Mouse (Mus musculus): ENCODE measurements around the gene Ezr. TPM values are rescaled to one million over a fixed set of nuclear protein-coding genes. Genes with fewer than 3 reads are reported as not detected.

The Ezr gene
- polyA plus RNA-seq, 1 experiment, result 152 TPM

DNA sequence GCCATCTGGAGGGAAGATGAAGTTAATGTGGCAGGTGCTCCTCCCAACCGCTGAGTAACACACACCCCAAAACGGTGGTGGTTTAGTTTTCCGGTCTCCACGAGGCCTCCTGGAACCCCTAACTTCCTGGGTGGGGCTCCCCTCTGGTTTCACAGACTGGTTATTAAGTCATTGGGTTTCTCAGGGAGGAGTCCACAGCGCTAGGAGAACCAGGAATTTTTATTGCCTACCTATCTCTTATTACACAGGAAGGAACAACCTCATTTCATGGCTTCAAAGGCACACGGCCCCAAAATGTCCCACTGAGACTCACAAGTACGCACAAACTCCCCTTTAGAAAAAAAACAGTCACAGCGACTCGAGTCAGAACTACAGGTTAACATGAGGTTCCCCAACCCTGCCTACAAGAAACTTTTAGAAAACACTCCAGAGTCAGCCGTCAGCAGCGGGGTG is 38.8 kb downstream of the Ezr start:
- DNase-seq, result no peak
- Histone ChIP-seq H3K4me1 (ENCODE audit: control insufficient read depth, insufficient read depth, low read length) (peaks cover 48% of the 10 kb centered on the region), H3K27me3 (replicated peaks; ENCODE audit: control insufficient read depth, insufficient read depth, low read length) (no peaks in the 10 kb centered on the region)

DNA sequence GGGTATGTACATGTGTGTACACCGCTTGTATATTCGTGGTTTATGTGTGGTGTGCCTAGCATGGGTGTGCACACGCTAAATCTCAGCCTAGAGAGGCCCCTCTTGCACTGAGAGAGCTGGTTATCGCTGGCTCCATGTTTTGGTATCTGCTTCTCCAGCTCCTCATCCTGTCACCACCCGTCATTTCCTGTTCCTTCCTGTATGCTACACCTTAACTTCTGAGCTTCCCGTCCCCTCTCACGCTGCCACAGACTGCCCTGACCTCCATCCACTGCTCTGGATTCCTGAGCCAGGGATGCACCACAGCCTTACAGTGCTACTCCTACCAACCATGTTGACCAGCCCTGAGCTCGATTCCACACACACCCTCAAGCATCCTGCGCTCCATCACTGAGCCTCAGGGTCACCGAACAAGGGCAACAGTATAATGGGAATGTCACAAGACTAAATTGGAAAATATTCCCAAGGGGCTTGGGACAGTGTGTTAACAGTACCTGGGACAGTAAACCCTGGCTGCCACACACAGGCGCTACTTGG is 39.5 kb downstream of the Ezr start:
- Histone ChIP-seq H3K4me1 (ENCODE audit: control insufficient read depth, insufficient read depth, low read length) (peaks cover 41% of the 10 kb centered on the region), H3K27ac (ENCODE audit: insufficient read depth, low read depth, low read length) (no peak overlapping the region), H3K36me3 (ENCODE audit: control insufficient read depth, insufficient read depth, low read length) (peaks cover 19% of the 10 kb centered on the region), H3K27me3 (replicated peaks; ENCODE audit: control insufficient read depth, insufficient read depth, low read length) (no peaks in the 10 kb centered on the region), H3K4me3 (ENCODE audit: insufficient read depth, low read depth, low read length) (no peak overlapping the region)
- TF ChIP-seq CTCF (conservative IDR thresholded peaks at IDR 0.05; ENCODE audit: insufficient read depth, insufficient read length, low read depth, low read length) (no peak), POLR2A (IDR thresholded peaks at IDR 0.05; ENCODE audit: low read depth, low read length) (no peak)
- no peak for DNase-seq
- 64% methylated on average over 11 of the region's 11 CpGs for WGBS

More for the DNA sequence above, 38.8 kb downstream of the Ezr start:
- Histone ChIP-seq H3K36me3 (ENCODE audit: control insufficient read depth, insufficient read depth, low read length) (peaks cover 22% of the 10 kb centered on the region), H3K27ac (ENCODE audit: insufficient read depth, low read depth, low read length) (no peak overlapping the region), H3K4me3 (ENCODE audit: insufficient read depth, low read depth, low read length) (no peak overlapping the region)
- no peak for TF ChIP-seq POLR2A (IDR thresholded peaks at IDR 0.05; ENCODE audit: low read depth, low read length)
- no peak for TF ChIP-seq CTCF (conservative IDR thresholded peaks at IDR 0.05; ENCODE audit: insufficient read depth, insufficient read length, low read depth, low read length)
- 33% methylated on average over 11 of the region's 11 CpGs for WGBS

DNA sequence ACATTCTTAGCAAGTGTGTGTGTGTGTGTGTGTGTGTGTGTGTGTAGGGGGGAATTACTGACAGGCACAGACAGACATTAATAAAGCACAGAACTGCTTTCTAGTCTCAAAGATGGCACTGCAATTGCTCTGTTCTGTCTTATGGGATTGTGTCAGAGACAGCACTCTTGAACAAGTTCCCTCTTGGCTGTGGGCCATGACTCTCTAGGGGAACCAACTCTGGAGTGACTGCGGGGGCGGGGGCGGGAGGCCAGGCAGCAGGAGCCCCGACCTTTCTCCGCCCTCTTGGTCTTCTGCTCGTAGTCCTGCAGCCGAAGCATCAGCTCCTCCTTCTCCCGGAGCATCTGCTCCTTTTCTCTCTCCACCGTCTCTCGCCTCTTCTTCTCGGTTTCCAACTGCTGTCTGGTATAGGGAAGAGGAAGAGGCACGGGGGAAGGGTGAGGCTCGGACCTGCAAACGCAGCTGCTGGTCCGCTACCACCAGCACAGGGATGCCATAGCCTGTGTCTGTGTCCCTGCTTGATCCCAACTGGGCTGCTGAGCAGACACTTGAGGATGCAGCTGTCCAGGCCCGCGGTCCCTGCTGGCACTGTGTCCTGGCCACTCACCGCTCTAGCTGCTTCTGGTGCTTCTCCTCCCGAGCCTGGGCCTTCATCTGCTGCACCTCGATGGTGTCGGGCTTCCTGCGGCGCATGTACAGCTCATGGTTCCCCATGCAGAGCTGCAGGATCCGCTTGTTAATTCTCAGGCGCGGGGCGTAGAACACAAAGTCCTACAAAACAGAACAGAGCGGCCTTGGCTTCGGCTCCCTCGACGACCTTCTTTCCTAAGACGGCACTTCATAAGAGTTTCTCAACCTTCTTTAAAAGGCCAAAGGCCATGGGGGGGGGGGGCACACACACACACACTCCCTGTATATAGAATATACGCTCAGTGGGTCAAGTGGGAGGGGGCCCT is 40.2 kb downstream of the Ezr start:
- Histone ChIP-seq H3K4me3 (ENCODE audit: insufficient read depth, low read depth, low read length) (no peak overlapping the region), H3K4me1 (ENCODE audit: control insufficient read depth, insufficient read depth, low read length) (peaks cover 34% of the 10 kb centered on the region), H3K36me3 (ENCODE audit: control insufficient read depth, insufficient read depth, low read length) (peaks cover 18% of the 10 kb centered on the region), H3K27me3 (replicated peaks; ENCODE audit: control insufficient read depth, insufficient read depth, low read length) (no peaks in the 10 kb centered on the region), H3K27ac (ENCODE audit: insufficient read depth, low read depth, low read length) (no peak overlapping the region; the same call in 1 of the 2 replicates)
- WGBS, result 43% methylated on average over 33 of the region's 33 CpGs
- peak; percentile 63 for DNase-seq
- TF ChIP-seq CTCF (conservative IDR thresholded peaks at IDR 0.05; ENCODE audit: insufficient read depth, insufficient read length, low read depth, low read length) (no peak), POLR2A (IDR thresholded peaks at IDR 0.05; ENCODE audit: low read depth, low read length) (no peak)

DNA sequence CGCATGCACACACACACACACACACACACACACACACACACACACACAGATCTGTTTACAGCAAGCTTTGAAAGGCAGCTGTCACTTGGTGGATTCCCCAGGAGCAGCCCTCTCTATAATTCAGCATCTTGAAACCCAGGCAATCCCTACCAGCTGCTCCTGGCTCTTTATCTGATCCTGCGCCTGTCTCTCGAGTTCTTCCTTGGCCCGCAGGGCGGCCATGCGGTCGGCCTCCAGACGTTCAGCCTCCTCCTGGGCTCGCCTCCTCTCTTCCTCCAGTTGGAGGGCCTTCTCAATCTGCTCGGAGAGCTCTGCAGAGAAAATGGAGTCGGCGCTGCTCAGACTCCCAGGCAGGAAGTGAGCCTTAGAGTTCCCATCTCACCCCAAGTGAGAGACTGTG is 41.3 kb downstream of the Ezr start:
- no peak overlapping the region for H3K27ac ChIP-seq (ENCODE audit: insufficient read depth, low read depth, low read length)
- peaks cover 16% of the 10 kb centered on the region for H3K36me3 ChIP-seq (ENCODE audit: control insufficient read depth, insufficient read depth, low read length)
- WGBS, result 91% methylated on average over 12 of the region's 12 CpGs
- peaks cover 28% of the 10 kb centered on the region for H3K4me1 ChIP-seq (ENCODE audit: control insufficient read depth, insufficient read depth, low read length)
- H3K4me3 ChIP-seq (ENCODE audit: insufficient read depth, low read depth, low read length), result no peak overlapping the region
- no peaks in the 10 kb centered on the region for H3K27me3 ChIP-seq (replicated peaks; ENCODE audit: control insufficient read depth, insufficient read depth, low read length)
- DNase-seq, result no peak
- TF ChIP-seq POLR2A (IDR thresholded peaks at IDR 0.05; ENCODE audit: low read depth, low read length) (no peak), CTCF (conservative IDR thresholded peaks at IDR 0.05; ENCODE audit: insufficient read depth, insufficient read length, low read depth, low read length) (no peak)

DNA sequence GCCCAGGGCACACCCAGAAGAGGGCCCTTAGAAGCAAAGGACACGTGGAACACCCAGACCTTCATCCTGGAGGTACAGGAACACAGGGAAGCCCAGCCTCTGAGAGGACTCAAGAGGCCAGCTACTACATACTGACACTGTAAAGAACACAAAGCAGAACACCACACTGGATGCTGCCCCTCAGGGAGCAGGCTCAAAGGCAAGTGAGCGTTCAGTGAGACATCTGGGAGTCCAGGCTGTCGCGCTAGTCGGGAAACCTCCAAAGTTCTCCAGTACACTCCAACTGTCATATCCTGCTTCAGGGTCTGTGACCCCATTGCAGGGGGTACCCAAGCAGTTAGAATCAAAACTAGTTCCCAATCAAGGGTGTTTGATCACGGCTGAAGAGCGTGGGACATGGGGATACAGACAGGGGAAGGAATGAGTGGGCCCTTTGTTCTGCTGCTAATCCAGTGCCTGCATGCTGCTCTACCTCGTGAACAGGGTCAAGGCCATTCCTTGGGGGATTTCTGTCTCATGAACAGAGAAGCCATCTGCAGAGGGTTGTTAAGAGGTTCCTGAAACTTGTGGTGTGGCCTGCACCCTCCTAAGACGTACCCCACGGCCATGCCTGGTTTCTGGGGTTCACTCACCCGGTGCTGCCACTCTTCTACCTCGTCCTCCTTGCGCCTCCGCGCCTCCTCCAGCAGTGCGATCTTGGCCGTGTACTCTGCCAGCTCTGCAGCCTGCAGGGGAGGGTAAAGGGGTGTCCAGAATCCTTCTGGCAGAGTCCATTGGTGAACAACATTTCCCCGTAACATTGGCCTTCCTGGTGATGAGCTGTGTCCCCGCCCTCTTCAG is 42.0 kb downstream of the Ezr start:
- WGBS, result 85% methylated on average over 19 of the region's 19 CpGs
- DNase-seq, result no peak
- Histone ChIP-seq H3K4me3 (ENCODE audit: insufficient read depth, low read depth, low read length) (no peak overlapping the region), H3K27me3 (replicated peaks; ENCODE audit: control insufficient read depth, insufficient read depth, low read length) (no peaks in the 10 kb centered on the region), H3K4me1 (ENCODE audit: control insufficient read depth, insufficient read depth, low read length) (peaks cover 28% of the 10 kb centered on the region), H3K36me3 (ENCODE audit: control insufficient read depth, insufficient read depth, low read length) (peaks cover 16% of the 10 kb centered on the region), H3K27ac (ENCODE audit: insufficient read depth, low read depth, low read length) (no peak overlapping the region)
- TF ChIP-seq CTCF (conservative IDR thresholded peaks at IDR 0.05; ENCODE audit: insufficient read depth, insufficient read length, low read depth, low read length) (no peak), POLR2A (IDR thresholded peaks at IDR 0.05; ENCODE audit: low read depth, low read length) (no peak)

DNA sequence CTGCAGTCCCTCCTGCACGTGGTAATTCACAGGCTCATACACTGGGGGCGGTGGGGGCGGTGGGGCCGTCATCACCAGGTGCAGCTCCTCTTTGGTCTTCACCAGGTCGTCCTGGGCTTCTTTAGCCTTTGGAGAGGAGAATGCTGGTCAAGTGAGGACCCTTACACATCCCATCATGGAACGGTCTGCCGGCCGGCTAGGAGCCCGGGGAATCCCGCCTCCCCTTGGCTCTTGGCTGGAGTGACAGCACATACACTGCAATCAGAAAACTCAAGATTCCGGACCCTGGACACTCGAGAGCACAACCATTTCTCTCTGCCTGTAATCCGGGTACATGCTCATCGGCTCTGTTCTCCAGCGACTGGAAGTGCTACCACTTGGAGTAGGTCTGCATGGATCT is 42.8 kb downstream of the Ezr start:
- Histone ChIP-seq H3K27me3 (replicated peaks; ENCODE audit: control insufficient read depth, insufficient read depth, low read length) (no peaks in the 10 kb centered on the region), H3K4me1 (ENCODE audit: control insufficient read depth, insufficient read depth, low read length) (peaks cover 34% of the 10 kb centered on the region), H3K36me3 (ENCODE audit: control insufficient read depth, insufficient read depth, low read length) (peaks cover 16% of the 10 kb centered on the region), H3K4me3 (ENCODE audit: insufficient read depth, low read depth, low read length) (no peak overlapping the region), H3K27ac (ENCODE audit: insufficient read depth, low read depth, low read length) (no peak overlapping the region)
- DNase-seq, result no peak
- 88% methylated on average over 15 of the region's 15 CpGs for WGBS
- TF ChIP-seq POLR2A (IDR thresholded peaks at IDR 0.05; ENCODE audit: low read depth, low read length) (no peak), CTCF (conservative IDR thresholded peaks at IDR 0.05; ENCODE audit: insufficient read depth, insufficient read length, low read depth, low read length) (no peak)
